Mouse (Mus musculus) urinary bladder, postnatal 10 days (tissue): Measurements from ENCODE around the gene BC067074.

Experiments
- DNase-seq: peaks from one replicate; pipeline ENCODE4 v3.0.0; 2022; ENCODE audit warnings: low spot score

BC067074 gene

DNA sequence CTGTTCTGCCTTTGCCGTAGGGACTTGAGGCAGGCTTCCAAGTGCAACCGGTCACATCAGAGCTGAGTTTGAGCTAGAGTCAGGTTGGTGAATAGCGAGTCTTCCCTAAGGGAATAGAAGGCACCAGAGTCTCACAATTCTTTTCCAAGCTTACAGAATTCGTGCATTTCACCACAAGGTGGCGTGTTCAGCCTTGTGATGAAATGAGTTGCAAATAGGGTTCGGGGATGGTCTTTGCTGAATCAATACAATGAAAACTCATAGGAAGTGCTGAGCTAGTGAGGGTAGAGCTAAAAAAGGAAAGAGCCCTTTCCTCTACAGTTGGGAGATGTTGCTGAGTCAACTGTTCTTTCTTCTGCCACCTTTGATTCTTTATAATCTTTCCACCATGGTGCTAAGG, 29.0 kb downstream of the BC067074 start:
- no peak for DNase-seq

DNA sequence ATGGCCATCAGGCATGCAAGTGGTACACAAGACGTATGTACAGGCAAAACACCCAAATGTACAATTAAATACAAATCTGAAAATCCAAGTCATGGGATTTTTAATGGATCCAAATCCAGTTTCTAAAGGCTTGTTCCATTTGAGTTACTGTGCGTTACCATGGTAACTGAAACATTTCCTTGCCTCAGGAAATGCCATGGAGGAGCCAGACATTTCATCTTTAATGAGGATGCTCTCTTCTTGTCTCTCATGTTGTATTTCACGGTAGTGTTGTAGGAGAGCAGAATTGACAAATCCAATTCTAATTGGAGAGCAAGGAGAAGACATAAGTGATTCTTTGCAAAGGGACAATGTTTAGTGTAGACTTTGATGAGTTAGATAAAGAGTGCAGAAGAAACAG, 31.3 kb downstream of the BC067074 start:
- DNase-seq: no peak

DNA sequence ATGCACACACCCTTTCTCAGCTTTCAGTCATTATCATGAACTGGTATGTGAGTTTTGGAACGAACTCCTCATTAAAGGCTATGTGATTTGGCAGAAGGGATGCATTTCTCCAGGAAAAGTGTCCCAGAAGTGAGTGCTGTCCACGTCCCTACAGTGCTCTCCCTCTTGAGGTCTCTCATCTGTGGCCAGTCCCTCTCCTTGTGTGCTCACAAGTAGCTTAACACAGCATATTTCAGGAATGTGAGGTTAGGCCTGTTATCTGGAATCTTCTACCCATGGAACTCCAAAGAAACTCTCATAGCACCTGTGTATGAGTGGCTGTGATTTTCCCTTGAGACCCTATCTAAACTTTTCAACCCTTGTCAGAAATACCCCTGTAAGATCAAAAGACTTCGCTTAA, 32.7 kb downstream of the BC067074 start:
- DNase-seq: no peak

DNA sequence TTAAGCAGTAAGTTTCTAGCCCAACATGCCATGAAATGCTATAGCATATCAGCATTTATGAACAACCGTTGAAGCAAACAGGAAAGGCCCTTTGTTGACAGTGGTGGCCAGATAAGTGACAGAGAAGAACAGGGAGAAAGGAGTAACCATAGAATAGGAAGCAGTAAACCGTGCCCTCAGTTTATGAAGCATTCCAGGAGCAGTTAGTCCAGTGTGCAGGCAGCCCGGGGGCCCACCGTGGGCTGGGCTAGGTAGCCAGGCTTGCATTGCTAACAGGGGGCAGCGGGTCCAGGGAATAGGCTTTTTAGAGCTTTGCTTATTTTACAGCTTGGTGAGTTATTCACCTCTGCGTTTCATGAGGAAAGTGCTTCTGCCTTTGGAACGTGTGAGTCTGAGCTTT, 39.3 kb downstream of the BC067074 start:
- no peak for DNase-seq

DNA sequence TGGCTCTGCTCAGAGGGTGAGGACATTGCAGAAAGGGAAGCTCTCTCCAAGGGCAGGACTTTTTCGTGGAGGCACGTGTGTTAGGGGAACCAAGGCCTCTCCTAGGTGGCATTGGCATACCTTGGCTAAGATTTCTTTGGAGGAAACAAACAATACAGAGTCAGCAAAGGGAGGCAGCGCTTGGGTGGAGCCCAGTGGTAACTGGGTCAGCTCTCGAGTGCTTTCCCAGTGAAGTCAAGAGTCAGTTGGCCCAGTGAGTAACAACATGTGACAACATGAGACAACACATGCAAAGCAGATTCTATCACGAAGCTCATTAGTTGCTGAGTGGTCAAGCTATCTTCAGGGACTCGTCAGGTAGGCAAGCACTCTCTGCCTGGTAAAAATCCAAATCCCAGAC, 40.4 kb downstream of the BC067074 start:
- no peak for DNase-seq

DNA sequence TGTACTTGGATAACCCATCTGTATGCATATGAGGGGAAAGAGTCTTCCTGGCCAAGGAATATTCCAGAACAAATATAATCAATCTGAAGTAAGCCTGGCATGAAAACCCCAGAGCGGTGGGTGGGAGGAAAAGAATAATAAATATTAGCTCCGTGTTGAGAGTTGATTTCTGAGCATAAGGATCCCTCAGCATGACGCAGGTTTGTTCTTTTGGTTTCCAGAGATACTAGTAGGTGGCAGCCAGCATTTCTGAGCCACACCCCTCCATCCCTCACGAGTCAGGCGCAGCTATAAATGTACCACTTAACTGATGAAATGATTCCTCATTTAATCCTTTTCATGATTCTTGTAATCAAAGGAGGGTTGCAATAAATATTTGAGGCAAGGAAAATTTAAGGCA, 41.0 kb downstream of the BC067074 start:
- no peak for DNase-seq

DNA sequence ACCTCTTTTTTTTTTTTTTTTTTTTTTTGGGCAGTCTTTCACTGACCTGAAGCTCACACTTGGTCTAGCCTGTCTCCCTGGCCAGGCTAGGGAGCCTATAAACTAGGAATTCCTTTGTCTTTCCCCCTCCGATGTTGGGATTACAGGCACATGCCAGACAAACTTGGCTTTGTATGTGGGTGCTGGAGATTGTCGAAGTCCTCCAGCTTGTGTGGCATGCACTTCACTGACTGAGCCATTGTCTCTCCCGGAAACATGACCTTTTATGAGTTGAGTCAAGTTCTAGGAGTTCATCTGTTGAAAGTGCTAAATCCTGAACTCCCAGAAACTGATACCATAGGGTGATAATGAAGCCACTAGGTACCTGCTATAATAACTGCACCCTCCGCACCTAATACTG, 41.8 kb downstream of the BC067074 start:
- DNase-seq: no peak

DNA sequence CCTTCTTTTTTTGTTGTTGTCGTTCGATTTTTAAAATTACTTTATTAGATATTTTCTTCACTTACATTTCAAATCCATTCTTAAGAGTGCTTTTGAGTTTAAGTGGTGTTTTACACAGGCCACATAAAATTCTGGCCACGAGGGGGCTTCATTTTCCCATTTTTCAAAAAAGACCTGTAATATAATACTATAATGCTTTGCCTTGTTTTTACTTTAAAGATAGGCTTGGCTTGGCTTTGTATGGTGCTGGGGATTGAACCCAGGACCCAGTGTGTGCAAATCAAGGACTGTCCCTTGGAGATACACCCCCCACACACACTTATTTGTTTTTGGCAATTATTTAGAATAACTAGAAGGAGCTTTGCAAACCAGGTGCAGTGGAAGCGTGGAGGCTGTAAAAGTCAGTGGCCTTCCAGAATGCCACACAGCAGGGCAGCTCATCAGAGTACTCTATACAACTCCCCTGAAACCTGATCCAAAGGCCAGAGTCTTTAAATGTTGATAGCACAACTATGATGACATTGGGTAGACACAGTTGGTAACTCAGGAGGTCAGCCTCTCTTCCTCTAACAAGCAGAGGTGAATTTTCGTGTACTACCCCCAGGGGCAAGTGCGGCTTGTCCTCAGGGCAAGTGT, 44.4 kb downstream of the BC067074 start:
- no peak for DNase-seq

DNA sequence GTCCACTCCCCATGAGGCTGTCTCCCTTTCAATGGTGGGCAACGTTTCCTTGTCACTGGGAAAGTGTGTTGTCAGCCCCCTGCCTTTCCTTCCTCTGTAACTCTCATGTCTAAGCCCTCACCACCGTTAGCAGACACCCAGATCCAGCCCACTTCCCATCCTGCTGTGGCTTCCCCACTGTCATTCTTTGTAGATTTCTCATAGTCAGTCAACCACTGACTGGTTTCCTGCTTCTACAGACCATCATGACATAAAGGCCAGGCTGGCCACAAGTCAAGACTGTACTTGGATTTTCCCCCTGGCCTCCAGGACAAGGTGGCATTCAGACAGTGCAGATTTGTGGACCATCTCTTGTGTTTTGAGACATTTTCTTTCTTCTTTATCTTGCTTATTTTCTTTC, 47.7 kb downstream of the BC067074 start:
- no peak for DNase-seq

DNA sequence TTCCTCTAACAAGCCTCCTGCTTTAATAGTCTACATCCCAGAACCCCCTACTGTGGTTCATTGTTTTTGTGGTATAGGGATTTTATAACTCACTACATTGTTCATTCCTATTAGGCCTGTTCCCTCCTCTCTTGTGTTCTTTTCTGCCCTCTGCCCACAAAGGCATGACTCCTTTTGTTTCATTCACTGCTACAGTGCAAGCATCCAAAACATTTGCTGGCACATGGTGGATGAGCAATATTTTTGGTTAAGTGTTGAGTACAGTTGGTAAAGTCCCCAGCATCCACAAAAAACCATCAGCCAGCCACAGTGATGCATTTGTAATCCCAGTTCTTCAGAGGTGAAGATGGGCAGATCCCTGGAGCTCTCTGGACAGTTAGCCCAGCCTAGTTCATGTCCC, 48.2 kb downstream of the BC067074 start:
- DNase-seq: no peak

DNA sequence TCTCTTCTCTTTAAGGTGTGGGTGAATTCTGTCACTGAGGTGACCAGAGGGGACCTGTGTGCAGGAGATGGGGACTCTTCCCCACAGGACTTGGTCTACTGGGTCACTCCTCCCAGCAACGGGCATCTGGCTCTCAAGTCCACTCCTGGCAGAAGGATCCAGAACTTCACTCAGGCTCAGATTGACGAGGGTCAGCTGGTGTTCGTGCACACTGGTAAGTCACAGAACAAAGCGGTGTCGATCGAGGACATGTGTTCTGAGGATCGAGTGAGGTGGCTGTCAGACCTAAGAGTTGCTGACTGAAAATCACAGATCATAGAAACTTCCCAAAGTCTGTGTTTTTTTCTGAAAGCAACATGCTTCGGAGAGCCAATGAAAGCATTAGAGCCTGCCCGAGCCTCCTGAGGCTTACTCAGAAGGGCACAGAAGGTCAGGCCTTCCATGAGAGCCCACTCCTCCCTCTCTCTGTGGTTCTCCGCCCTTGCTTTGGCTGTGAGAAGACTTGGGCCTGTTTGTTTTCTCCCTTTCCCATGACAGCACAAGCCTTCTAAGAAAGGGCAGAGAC, 49.5 kb downstream of the BC067074 start:
- no peak for DNase-seq

DNA sequence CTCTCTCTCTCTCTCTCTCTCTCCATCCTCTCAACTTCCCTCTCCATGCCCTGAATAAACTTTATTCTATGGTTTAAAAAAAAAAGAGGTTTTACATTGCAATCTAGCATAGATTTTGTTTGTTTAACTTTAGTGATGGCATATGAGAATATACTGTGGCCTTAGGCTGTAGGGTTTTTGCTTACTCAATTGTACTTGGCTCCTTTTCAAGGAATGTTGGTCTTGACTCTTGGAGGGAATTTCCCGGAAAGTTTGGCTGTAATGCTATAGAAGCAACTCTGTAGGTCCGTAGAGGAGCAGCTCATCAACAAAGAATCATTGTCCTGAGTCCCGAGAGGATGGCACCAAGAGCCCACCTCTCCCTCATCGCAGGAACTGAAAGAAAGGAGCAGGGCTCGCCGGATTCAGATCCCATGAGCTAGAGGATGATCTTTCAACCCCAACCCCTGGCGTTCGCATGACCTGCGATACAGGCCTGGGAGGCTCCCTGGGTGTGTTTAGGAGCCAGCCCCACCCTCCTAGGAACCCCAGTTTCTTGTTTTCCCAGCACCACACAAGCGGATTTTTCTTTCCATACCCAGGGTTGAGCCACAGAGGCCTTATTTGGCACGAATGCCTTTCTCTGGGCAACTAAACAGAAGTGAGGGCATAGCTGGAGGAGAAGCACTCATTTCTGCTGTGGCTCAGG, 57.9 kb downstream of the BC067074 start:
- DNase-seq: no peak

DNA sequence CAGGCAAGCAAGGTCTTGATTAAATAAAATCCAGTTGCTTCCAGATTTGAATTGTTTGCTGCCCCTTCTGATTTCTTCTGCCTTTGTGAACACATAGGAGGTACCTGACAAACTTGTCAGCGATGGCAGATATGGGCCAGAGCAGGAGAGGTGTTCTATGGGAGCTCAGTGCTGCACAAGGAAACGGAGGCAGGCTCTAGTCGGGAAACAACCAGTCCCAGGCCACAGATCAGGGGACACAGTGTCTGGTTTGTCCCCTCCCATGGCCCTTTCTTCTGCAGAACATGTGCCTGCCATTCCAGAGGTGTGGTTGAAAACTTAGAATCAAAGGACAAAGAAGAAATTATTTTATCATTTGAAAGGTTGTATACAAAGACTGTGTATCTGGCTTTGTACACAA, 60.6 kb downstream of the BC067074 start:
- no peak for DNase-seq

DNA sequence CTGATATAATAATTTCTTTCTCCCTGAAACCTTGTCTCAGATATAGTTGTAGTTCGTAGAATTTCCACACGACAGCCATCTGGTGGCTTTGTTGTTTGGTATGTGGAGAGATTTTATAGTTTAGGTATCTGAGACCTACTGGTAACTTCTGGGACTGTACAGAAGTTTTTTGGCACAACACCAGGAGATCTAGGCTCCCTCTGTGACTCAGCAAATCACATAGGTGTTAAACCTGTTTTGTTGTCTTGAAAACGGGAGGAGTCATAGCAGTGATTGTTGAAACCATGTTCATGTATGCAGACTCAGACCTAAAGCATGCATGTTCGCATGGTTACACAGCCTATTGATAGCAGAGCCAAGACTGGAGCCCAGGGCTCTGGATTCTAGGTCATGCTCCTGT, 61.0 kb downstream of the BC067074 start:
- no peak for DNase-seq

DNA sequence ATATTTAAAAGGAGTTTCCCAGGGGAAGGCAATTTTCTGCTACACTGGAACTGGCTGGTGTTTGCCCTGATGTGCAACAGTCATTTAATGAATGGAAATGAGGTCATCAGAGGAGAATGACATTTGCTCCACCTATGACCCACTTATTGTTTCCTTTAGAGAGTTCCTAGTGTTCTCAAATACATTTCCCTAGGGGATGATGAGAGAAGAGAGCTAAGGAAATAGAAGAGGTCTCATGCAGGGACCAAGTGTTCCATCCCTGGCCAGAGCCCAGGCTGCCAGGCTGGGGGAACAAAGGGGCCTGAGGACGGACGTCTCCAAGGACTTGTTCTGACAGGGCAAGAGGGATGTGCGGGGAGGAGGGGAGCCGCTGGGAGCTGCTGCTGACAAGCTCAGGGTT, 62.1 kb downstream of the BC067074 start:
- no peak for DNase-seq

DNA sequence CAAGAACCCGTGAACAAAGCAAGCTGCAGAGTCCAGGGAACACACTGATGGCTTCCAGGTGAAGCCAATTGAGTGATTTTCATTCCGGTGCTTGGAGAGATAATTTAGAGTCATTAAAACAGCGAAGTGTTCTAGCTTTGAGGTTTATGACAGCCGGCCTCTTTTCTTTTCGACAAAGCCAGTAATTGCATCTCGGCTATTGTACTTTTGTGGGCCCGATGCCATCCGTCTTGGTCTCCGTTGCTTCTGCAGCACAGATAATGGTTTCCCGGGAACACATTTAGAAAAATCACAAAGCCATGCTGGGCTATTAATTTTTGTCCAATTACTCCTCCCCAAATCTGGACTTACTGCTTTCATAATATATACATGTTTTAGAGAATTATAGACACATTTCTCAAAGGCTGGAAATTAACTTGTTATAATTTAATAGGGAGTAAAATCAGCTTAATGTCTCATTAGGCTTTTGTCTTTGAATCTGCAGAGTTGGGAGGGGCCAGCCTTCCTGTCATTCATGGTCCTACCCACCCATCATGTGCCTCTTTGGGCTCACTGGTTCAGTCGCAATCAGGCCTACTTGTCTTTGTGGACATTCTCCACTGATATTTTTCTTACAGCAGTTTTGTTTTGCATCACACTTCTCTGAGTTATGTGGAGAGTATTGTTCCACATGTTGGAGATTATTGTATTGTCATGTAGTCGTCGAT, 64.6 kb downstream of the BC067074 start:
- DNase-seq: no peak

DNA sequence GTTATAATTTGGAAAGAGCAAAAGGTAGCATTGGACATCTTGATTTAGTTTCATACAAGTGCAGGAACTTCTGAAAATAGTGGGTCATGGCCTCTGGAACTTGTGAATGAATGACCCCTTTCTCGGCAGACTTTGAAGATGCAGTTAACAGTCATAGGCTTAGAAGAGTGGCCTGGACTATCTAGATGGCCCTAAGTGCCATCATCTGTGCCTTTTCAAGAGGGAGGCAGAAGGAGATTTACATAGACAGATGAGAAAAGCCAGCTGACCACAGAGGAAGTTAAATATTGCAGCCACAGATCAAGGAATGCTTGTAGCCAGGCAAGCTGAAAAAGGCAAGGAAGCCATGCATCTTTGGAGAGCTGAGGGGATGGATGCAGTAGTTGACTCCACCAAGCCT, 66.7 kb downstream of the BC067074 start:
- no peak for DNase-seq

DNA sequence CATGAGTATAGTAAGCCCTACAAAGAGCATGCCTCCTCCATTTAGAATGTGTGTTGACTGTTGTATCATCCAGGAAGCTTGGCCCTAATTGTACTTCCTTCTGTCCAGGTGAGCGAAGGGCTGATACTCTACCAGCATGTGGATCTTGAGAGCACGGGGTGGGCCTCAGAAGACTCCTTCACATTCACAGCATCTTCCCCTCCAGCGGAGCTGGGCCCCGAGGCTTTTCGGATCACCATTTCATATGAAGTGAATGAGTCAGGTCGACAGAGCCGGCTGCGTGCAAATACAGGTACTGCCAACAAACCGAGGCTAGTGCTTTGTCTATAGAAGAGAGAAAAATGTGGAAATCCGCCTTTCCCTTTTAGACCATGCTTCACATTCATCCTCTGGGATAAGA, 73.0 kb downstream of the BC067074 start:
- DNase-seq: no peak

DNA sequence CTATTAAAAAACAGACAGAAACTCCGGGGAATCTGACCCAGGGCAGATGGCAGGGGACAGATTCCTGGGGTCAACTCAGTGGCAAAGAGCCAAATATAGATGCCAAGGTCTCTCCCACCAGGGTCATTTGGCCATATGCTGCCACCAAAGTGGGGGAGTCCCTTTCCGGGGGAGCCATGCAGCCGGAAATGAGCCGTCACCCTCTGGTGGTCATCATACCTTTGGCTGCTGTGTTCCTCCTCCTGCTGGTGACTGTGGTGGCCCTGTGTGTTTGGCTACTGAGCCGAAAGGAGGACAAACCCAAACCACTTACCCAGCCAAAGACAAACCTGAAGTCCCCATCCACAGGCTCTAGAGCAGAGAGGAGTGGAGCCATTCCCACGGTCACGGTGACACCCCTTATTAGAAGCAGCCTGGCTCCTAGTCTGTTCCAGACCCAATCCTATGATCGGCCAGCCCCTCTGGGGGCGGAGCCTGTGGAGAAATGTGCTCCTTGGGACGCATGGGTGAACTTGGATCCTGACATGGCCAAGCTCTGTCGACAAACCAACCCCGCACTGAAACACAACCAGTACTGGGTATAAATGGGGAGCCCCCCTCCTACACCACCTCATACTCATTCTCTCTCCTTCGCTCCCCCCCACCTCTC, 76.1 kb downstream of the BC067074 start:
- DNase-seq: no peak

DNA sequence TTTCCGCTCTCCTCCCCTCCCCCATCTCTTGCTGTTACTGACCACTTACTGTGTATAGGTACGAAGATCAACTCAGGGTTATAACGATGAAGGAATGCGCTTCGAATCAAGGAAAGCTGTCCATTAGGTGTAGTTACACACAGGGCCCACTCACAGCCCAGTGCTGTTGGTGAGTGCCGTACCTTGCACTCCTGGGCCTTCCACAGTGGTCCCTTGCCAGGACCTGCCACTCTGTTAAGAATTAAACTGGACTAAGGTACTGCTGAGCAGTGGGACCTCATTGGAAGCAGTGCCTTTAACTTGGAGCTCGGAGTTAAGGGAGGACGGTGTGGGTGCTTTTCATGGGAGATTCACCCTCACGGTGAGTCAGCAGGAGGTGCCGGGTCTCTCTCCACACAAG, 76.7 kb downstream of the BC067074 start:
- no peak for DNase-seq

DNA sequence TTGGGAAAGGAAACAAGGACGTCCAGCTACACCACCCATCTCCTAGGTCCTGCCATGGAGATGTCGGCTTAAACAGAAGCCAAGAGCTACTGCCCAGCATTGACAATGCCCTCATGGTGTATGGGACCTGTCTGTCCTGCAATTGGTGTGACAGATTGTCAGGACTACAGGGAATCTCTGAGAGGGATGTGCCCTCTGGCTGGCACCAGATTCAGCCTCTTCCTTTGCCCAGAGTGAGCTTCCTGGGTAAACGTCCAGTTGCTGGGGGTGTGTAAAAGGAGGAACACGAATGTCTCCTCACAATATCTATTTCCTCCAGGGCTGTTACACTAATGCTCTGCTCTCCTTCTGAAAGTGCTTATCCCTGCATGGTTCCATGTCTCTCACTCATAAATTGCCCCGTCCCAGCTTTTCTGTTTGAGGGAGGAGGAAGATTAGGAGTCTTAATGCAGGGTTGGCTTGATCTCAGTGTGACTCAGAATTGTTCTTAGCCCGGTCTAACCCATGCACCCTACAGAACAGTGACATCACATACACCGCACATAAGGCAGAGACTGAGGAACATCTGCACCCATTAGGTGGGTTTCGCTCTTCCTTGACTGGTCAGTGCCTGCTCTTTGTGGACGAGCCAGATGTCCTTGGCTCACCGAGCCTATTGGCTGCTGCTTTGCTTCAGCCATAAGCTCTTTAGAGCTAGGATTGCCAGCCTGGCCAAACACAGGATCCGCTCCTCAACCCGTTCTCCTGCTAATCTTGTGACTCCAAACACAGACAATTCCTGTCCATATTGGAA, 80.5 kb downstream of the BC067074 start:
- DNase-seq: no peak

DNA sequence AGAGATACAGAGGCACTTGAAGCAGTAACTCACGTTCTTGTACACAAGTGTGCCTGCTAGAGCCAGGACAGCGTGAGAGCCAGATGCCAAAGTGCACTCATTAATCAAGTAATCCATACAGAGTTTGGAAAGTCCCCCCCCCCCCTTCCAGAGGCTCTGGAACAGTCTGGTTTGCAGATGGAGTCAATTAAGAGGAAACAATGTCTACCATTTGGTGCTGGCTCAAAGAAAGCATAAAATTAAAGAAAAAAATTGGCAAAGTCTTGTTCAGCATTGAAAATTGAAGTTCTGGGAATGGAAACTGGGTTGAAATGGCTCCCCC, 81.1 kb downstream of the BC067074 start:
- no peak for DNase-seq
